Mouse (Mus musculus) spleen, postnatal 10 days (tissue): ENCODE results near the gene Med6.
"Not testable (repeated sequence)": the region's sequence is repeated elsewhere in the genome, so short reads cannot be mapped to it uniquely, and the experiment has no call there.

Experiments
- DNase-seq, 2 experiments: peaks; one replicate each; pipeline ENCODE4 v3.0.0; 2021 to 2022; ENCODE audit warnings: low spot score in 2 of 2

The Med6 gene

DNA sequence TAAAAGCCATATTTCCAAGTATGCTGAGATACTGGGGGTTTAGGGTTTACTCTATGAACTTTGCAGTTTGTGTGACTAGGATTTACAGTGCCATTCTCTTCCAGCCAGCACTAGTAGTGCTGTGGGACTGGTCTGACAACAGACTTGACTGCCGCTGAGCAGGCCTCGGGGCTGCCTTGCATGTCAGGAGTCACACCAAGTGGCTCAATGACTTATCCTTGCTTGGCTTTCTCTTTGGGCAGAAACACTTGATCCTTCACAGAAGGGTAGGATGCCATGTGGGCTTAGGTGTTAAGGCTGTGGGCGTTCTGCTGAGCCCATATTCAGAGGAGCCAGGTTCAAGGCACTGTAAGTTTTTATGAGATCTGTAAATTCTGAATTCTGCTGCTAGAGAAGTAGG, 45.5 kb downstream of the Med6 start:
- DNase-seq = no peak

DNA sequence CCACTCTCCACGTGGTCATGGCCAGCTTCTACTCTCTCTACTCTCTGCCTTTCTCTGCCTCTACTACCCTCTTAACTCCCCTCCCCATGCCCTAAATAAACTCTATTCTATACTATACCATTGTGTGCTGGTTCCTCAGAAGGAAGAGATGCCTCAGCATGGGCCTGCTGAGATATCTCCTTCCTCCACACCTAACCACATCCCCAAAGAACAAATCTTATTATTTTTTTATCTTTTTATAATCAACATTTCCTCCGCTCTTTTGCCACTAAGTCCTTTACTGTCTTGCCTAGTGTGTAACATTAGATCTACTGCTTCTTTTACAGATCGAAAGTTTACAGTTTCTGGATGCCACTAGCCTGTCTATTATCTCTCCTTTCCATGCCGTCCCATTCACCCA, 47.6 kb downstream of the Med6 start:
- DNase-seq = no peak

DNA sequence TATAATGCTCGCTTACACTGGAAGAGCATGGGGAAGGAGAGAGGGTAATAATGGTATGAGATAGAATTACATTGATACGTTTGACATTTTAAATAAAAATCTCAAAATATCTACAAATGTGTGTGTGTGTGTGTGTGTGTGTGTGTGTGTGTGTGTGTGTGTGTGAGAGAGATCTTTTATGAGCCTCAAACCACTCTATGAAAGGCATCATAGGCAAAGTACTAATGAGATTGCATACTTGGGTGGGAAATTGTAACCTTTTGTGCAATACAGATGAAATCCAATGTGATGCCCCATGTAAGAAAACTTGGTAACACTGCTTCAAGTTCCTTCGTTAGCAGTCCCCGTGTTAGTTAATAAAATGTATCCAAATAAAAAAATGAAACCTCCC, 61.8 kb downstream of the Med6 start:
- no peak for DNase-seq

DNA sequence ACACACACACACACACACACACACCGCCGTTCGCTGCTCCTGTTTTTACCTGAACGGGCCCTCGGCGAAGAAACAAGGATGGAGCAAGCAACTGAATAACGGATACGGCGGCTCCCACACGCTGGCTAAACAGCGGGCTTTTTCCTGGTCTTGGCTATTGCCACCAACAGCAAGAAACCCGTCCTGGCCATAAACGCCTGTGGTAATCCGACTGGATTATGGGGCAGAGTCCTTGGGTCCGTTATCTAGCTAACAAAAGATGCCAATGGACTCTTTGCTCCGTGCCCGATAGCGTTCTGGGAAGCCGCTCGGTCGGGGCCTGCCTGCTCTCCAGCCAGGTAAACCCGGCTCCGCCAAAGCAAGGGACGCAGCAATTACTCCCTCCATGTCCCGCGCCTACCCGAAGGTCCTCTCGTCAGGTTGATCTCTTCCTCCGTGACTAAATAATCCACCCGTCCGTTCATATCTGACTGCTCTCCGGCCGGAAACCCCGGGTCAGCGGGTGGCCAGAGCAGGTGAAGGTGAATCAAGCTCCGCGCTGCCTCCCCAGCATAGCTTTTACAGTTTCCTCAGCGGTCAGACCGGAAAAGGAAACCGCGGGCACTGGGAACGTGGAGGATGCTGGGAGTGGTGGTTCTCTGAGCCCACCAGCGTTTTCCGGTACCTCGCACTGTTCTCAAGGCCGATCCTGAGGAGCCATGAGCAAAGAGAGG, 62.3 kb downstream of the Med6 start, which contains the start of the genes Gm20498 and Synj2bp:
Gm20498 (minus strand) TSS at position 590 of the 713 bp plus-strand sequence.
Synj2bp (minus strand) TSS at position 596 of the 713 bp plus-strand sequence.
- DNase-seq = peak; percentile 63 to 83

- not testable (repeated sequence) for DNase-seq
These were observed 64.2 kb downstream of the Med6 start for GRCm38 (mm10) chr12:81530587-81530986.
